Mouse (Mus musculus): ENCODE data around the gene Gdf5.
"Not testable (repeated sequence)": the region's sequence is repeated elsewhere in the genome, so short reads cannot be mapped to it uniquely, and the experiment has no call there.

Gdf5 gene

GRCm38 (mm10) chr2:155941697-155942442 lies 3.3 kb downstream of the Gdf5 start:
- no peak for DNase-seq (ENCODE audit: extremely low read depth, insufficient read length, low spot score)

GRCm38 (mm10) chr2:155940681-155941080 lies 4.5 kb downstream of the Gdf5 start, which contains the start of gene Gm15557:
TSS of gene Gm15557 (plus strand) at chr2:155940728.
- DNase-seq (ENCODE audit: extremely low read depth, insufficient read length, low spot score), result no peak

- DNase-seq (ENCODE audit: extremely low read depth, insufficient read length, low spot score), result no peak
Measured at GRCm38 (mm10) chr2:155939897-155940529, 5.2 kb downstream of the Gdf5 start.

- DNase-seq (ENCODE audit: extremely low read depth, insufficient read length, low spot score), result peak; percentile 97
Measured at GRCm38 (mm10) chr2:155929531-155930442, 15.4 kb downstream of the Gdf5 start, which contains the start of gene Uqcc1. TSS of gene Uqcc1 (minus strand) at chr2:155930310.

GRCm38 (mm10) chr2:155928711-155929345 lies 16.3 kb downstream of the Gdf5 start:
- DNase-seq (ENCODE audit: extremely low read depth, insufficient read length, low spot score), result no peak

- DNase-seq (ENCODE audit: extremely low read depth, insufficient read length, low spot score), result not testable (repeated sequence)
Measured at GRCm38 (mm10) chr2:155925213-155925612, 20.0 kb downstream of the Gdf5 start.

GRCm38 (mm10) chr2:155923143-155923542 lies 22.0 kb downstream of the Gdf5 start:
- no peak for DNase-seq (ENCODE audit: extremely low read depth, insufficient read length, low spot score)

GRCm38 (mm10) chr2:155914684-155915083 lies 30.5 kb downstream of the Gdf5 start:
- no peak for DNase-seq (ENCODE audit: extremely low read depth, insufficient read length, low spot score)

- no peak for DNase-seq (ENCODE audit: extremely low read depth, insufficient read length, low spot score)
Measured at GRCm38 (mm10) chr2:155903632-155904008, 41.5 kb downstream of the Gdf5 start.

- DNase-seq (ENCODE audit: extremely low read depth, insufficient read length, low spot score), result no peak
Measured at GRCm38 (mm10) chr2:155902989-155903631, 42.1 kb downstream of the Gdf5 start.

- peak; percentile 57 for DNase-seq (ENCODE audit: extremely low read depth, insufficient read length, low spot score)
Measured at GRCm38 (mm10) chr2:155895046-155895735, 50.0 kb downstream of the Gdf5 start.

GRCm38 (mm10) chr2:155894307-155895045 lies 50.7 kb downstream of the Gdf5 start:
- no peak for DNase-seq (ENCODE audit: extremely low read depth, insufficient read length, low spot score)

Measured in 3134 (cell line).